Mouse (Mus musculus): ENCODE data around the gene Topbp1.

DNA sequence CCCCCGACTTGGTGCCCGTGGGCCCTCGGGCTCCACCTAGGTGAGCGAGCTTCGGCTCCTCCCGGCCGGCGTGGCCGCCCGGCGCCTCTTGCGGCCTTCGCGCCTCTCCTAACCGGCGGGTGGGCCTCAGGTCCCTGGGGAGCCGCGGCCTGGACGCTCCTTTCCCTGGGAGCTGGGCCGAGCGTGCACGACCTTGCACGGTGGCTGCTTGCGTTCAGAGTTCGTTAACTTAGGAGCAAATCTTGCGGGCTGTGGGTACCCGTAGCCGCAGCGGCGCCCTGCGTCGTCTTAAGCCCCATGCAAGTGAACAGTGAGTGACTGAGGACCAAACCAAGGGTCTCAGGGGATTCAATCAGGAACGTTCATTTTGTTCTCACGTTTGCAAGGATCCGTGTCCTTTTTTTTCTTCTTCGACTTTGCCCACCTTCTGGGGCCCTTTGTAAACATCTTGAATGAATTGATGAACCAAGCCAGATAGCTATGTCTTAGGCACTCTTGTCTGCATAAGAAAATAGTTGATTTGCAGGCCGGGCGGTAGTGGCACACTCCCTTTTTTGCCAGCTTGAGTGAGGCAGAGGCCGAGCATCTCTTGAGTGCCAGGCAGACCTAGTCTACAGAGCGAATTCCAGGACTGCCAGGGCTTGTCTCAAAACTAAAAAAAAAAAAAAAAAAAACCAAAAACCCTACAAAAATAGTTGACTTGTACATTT, 472 bp downstream of the Topbp1 start:
- TF ChIP-seq CTCF (IDR thresholded peaks at IDR 0.05; ENCODE audit: low read depth, low read length), result no peak
- no peak for TF ChIP-seq POLR2A (IDR thresholded peaks at IDR 0.05; ENCODE audit: extremely low read depth, insufficient read depth, low read length)

Measured in liver, adult 2 months (tissue).